Mouse (Mus musculus) C2C12 (cell line): Measurements from ENCODE around the gene Btbd35f16.
"Not testable (repeated sequence)": the region's sequence is repeated elsewhere in the genome, so short reads cannot be mapped to it uniquely, and the experiment has no call there.

ENCODE experiments used
- CTCF ChIP-seq: IDR thresholded peaks from one replicate; pipeline ENCODE4 v1.5.1; 2011; ENCODE audit not compliant: control insufficient read depth, insufficient read depth, insufficient read length
- MAX ChIP-seq: IDR thresholded peaks from one replicate; pipeline ENCODE4 v1.6.1; 2011; ENCODE audit warnings: mild to moderate bottlenecking, control low read depth
- MYOD1 ChIP-seq: IDR thresholded peaks from one replicate; pipeline ENCODE4 v1.6.1; 2011; ENCODE audit warnings: low read depth; ENCODE audit not compliant: control insufficient read depth, insufficient read length
- USF1 ChIP-seq: IDR thresholded peaks from one replicate; pipeline ENCODE4 v1.6.1; 2011; ENCODE audit warnings: low read depth, mild to moderate bottlenecking, control low read depth, moderate library complexity

- TF ChIP-seq CTCF, MAX, MYOD1, USF1: not testable (repeated sequence)
These were observed at the start of gene Btbd35f16 for GRCm38 (mm10) chrX:3956902-3957301.
